Mouse (Mus musculus) cerebellum, postnatal 14 days (tissue): ENCODE measurements around the gene Pxmp4.

Experiments used
- DNase-seq, 2 experiments: peaks; one replicate each; pipeline ENCODE4 v3.0.0; 2021; ENCODE audit warnings: mixed read lengths in 2 of 2

Gene Pxmp4

DNA sequence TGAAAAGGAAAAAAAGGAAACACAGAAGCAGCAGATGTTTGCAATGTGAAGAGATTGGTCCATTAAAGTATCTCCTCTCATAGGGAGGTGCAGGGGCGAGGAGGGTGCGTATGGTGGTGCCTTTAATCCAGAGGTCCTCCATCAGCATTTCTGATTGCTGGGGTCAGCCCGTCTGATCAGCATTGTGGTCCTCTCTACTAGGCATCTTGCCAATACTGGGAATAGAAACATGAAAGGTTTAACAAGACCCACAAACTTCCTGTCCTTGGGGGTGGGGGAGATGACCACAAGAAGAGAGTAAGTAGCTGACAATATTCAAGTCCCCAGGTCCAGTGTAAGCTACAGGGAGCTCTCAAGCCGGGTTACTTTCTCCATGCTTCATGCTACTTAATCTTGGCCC, 32.8 kb downstream of the Pxmp4 start:
- DNase-seq = no peak

DNA sequence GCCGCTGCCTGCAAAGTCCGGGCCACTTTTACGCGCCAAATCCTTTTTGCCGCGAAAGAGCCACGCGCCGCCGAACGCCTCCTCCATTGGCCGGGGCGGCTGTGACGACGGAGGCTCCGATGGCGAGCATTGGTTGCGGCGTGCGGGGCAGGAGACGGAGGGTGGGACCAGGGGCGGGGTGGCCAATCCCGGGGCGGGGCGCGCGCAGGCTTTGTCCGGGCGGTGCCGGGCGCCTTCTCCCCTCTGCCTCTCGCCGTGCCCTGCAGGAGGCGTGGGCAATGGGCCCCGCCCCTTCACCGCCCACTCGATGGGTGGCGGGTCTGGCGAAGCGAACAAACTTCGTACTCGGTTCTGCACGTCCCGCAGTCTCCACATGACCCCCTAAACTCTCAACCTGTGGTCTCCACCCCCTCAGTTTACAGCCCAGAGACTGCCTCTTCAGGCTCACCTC, 33.6 kb downstream of the Pxmp4 start, which contains the start of gene E2f1:
E2f1 (minus strand) TSS at position 57 of the 451 bp plus-strand sequence.
- DNase-seq = peak; percentile 96

GRCm38 (mm10) chr2:154569071-154569748, 34.3 kb downstream of the Pxmp4 start:
- peak; percentile 58 to 59 for DNase-seq

GRCm38 (mm10) chr2:154568329-154569070, 35.0 kb downstream of the Pxmp4 start:
- peak in 1 of 2 experiments; percentile 62 for DNase-seq

GRCm38 (mm10) chr2:154567766-154568165, 35.7 kb downstream of the Pxmp4 start:
- DNase-seq = no peak

DNA sequence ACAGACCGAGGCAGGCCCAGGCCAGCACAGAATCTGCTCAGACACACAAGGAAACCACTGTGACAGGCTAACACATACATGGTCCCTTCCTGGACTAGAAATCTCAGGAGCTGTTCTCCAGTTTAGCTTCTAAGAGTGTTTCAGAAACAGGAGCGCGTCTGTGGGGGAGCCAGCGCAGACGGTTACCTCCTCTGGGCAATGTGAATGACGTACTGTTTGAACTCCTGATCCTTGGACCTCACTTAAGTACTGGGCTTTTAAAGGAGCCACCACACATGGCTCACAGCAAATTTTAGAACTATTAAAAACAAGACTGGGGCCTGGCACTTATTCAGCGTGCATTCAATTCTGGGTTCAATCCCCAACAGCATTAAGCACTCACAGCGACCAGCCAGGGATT, 36.9 kb downstream of the Pxmp4 start:
- no peak for DNase-seq

DNA sequence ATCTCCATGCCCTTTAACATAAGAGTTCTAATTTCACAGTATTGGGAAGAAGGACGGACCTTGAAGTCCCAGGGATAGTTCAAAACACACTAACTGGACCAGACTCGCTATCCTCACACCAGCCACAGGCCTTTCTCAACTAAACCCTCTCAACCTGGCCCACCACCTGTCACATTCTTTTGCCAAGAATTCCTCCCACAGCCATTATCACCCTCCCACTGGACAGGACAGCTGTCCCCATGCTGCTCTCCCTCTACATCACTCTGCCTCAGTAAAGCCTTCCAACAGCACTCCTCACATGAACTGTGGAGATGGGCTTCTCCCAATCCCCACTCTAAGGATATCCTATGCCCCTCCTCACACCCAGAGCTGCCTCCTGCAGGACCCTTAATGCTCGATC, 37.9 kb downstream of the Pxmp4 start:
- peak; percentile 84 to 90 for DNase-seq

GRCm38 (mm10) chr2:154563612-154564170, 39.8 kb downstream of the Pxmp4 start:
- DNase-seq = no peak

DNA sequence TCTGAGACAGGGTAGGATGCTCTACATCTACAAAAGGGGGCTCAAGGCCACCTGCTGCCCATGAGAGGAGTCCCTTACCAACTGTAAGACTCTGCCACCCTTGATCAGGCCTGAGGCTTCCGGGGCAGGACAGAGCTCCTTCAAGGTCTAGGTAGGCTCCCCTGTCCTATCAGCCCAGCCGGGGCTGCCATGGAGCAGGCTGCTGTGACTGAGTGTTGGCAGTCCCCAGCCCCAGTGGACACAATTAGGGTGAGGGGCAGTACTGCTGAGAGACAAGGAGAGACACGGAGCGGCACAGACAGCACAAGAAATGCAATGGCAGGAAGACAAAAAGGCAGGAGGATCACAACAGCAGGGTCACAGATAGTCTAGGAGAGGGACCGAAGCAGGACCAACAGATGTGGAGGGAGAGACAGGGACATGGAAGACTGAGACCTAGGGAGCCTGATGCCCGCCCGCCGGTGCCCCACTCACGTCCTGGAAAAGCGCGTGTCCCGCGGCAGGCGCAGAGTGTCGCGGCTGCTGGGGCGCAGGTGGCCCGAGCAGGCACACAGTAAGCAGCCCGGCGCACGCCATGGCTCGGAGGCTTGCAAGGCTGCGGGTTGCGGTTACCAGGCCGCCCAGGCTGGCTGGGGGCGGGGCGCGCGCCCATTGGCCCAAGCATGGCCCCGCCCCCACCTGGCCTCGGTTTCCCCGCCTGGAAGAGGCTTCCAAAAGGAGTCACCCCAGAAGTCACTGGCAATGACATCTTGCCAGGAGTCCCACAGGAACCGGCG, 45.1 kb downstream of the Pxmp4 start, which contains the start of gene Necab3:
Necab3 (minus strand) TSS at position 627 of the 776 bp plus-strand sequence.
- peak; percentile 88 to 93 for DNase-seq

GRCm38 (mm10) chr2:154557184-154557832, 46.2 kb downstream of the Pxmp4 start:
- peak; percentile 78 for DNase-seq

DNA sequence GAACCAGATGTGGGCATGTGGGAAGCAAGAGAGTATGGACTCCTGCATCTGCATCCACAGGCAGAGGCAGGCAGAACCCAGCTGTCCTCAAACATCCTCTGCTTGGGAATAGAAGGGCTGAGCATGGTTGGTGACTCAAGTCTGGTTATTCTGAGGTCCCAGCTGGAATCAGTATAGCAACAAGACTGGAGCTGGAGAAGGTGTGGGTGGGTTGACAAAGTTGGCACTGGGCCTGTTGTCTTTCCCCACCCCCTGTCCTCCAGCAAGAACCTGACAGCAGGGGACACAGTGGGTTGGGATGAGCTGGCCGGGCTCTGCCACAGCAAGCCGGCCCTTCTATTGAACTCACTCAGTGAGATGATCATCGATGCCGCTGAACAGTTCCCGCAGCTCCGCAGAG, 48.3 kb downstream of the Pxmp4 start:
- peak in 1 of 2 experiments; percentile 40 for DNase-seq

- peak; percentile 95 for DNase-seq
Observed at GRCm38 (mm10) chr2:154552424-154552907, 51.0 kb downstream of the Pxmp4 start.

GRCm38 (mm10) chr2:154551927-154552326, 51.6 kb downstream of the Pxmp4 start:
- DNase-seq = peak in 1 of 2 experiments; percentile 70

DNA sequence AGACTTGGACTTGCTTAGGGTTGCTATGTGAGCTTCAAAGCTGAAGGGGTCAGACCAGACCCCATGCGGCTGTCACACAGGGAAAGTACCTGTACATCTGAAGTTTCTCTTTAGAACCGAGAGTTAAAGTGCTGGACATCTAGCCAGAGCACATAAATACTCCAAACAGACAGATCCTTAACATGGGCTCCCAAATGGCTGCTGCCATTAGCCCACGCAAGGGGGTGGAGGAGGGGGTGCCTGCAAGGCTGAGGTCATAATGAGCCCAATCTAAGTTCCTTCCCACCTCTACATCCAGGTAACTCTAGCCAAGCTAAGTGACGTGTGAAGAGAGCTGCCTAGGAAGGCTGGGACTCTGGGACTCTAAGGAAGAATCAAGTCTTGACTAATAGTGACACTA, 52.0 kb downstream of the Pxmp4 start, which contains the start of gene Actl10:
Actl10 (plus strand) TSS at position 301 of the 400 bp plus-strand sequence.
- peak in 1 of 2 experiments; percentile 29 for DNase-seq

GRCm38 (mm10) chr2:154550937-154551336, 52.6 kb downstream of the Pxmp4 start:
- DNase-seq = peak in 1 of 2 experiments; percentile 39

GRCm38 (mm10) chr2:154549886-154550189, 53.7 kb downstream of the Pxmp4 start:
- no peak for DNase-seq

- DNase-seq = peak; percentile 71 to 73
Observed at GRCm38 (mm10) chr2:154549127-154549885, 54.2 kb downstream of the Pxmp4 start.

GRCm38 (mm10) chr2:154548688-154549087, 54.8 kb downstream of the Pxmp4 start:
- DNase-seq = peak in 1 of 2 experiments; percentile 51

- peak; percentile 51 to 53 for DNase-seq
Observed at GRCm38 (mm10) chr2:154546711-154547110, 56.8 kb downstream of the Pxmp4 start, which contains the start of gene 1700003F12Rik. Gene 1700003F12Rik (plus strand): TSS chr2:154547085.

DNA sequence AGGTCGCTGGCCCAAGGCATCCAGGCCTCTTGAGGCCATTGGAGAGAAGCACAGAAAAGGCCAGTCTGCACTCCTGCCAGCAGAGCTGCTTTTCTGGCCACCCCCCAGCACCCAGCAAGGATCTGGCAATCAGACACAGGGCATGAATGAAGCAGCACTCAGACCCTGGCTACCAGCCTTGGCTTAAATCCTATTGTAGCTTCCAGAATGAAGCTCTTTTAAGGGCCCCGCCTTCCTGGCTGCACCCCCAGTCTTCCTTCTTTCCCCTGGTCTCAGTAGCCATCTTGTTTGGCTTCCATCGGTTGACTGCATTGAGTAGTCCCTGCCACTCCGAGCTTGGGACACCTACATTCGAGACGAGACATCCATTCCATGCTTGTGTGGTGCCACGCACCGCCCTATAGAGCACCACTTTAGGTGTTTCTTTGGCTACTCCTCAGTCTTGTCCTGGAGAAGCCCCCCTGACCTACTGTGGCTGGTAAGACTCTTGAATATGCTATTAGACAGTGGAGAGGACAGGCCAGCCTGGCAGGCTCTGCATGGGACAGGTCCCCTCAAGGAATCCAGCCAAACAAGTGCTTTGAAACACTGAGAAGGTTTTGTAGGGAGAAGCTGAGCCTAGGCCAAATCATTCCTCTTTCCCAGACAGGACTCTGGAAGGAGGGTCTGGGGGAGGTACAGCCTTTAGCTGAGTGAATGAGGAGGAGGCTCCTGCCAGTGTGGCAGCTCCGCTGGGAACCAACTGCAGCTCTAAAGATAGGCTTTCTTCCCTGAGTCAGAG, 59.8 kb downstream of the Pxmp4 start:
- DNase-seq = peak; percentile 99
